Mouse (Mus musculus) midbrain, postnatal 0 days (tissue): ENCODE data around the gene Gja10. TPM values are rescaled to one million over a fixed set of nuclear protein-coding genes. Genes with fewer than 3 reads are reported as not detected.

Source experiments
- ATAC-seq: fragments of 200-750 bp; cut with Nextera tagmentation; 2 replicates; pipeline ENCODE4 v1.8.0; 2017; ENCODE audit warnings: moderate number of reproducible peaks, mild to moderate bottlenecking, moderate TSS enrichment, moderate library complexity; ENCODE audit not compliant: low FRiP score
- DNase-seq: peaks from one replicate; pipeline ENCODE4 v3.0.0-alpha.2; 2015; ENCODE audit warnings: low spot score
- H3K27ac ChIP-seq: fragments of 300-500 bp; sonication (generic); 2 replicates; pipeline ENCODE4 v1.5.1; 2014; ENCODE audit warnings: low read depth, mild to moderate bottlenecking, low read length, mixed read lengths
- H3K27me3 ChIP-seq: fragments of 300-500 bp; sonication (generic); 2 replicates; pipeline ENCODE4 v1.6.1; 2014; ENCODE audit warnings: low read length, control low read depth, mixed read lengths; ENCODE audit not compliant: insufficient read depth
- H3K36me3 ChIP-seq: fragments of 300-500 bp; sonication (generic); 2 replicates; pipeline ENCODE4 v1.6.1; 2014; ENCODE audit warnings: low read length, control low read depth, mixed read lengths; ENCODE audit not compliant: insufficient read depth
- H3K4me1 ChIP-seq: fragments of 300-500 bp; sonication (generic); 2 replicates; pipeline ENCODE4 v1.6.1; 2014; ENCODE audit warnings: mild to moderate bottlenecking, control low read depth, antibody characterized with exemption, low read length, mixed read lengths; ENCODE audit not compliant: insufficient read depth
- H3K4me2 ChIP-seq: fragments of 300-500 bp; sonication (generic); 2 replicates; pipeline ENCODE4 v1.6.1; 2014; ENCODE audit warnings: low read depth, mild to moderate bottlenecking, low read length, mixed read lengths; ENCODE audit not compliant: poor library complexity, severe bottlenecking
- H3K4me3 ChIP-seq: fragments of 300-500 bp; sonication (generic); 2 replicates; pipeline ENCODE4 v1.5.1; 2014; ENCODE audit warnings: low read depth, mild to moderate bottlenecking, low read length, moderate library complexity
- H3K9ac ChIP-seq: fragments of 300-500 bp; sonication (generic); replicated peaks from 2 replicates; pipeline ENCODE4 v1.6.1; 2014; ENCODE audit warnings: mild to moderate bottlenecking, low read length, moderate library complexity, mixed read lengths; ENCODE audit not compliant: poor library complexity, severe bottlenecking
- H3K9me3 ChIP-seq: fragments of 300-500 bp; sonication (generic); 2 replicates; pipeline ENCODE4 v1.6.1; 2016; ENCODE audit warnings: low read length, control low read depth
- CTCF ChIP-seq: IDR thresholded peaks from 2 replicates; pipeline ENCODE4 v1.5.1; 2016; ENCODE audit warnings: antibody characterized with exemption, mild to moderate bottlenecking
- WGBS: fragments of 180-500 bp; shearing (Covaris S2); extraction: QIAGEN DNeasy Blood & Tissue Kit; methylation state at CpG from one replicate; pipeline ENCODE4 v1.1.7; 2014; 5-methylcytosine and 5-hydroxymethylcytosine counted together
- polyA plus RNA-seq: library from polyadenylated mRNA; unstranded; fragments of >200 nt; fragmentation: Nextera tagmentation; extraction: Ambion mirVana; gene quantifications from 2 replicates; pipeline ENCODE4 v1.2.1, GENCODE M21; 2015
- total RNA-seq: library from RNA; depleted of rRNA; stranded (reverse); fragments of >200 nt; gene quantifications from 2 replicates; pipeline ENCODE4 v1.2.3, GENCODE M21; 2014

Gja10 gene
- total and polyA plus RNA-seq, 2 experiments from 2014 or later: not detected

DNA sequence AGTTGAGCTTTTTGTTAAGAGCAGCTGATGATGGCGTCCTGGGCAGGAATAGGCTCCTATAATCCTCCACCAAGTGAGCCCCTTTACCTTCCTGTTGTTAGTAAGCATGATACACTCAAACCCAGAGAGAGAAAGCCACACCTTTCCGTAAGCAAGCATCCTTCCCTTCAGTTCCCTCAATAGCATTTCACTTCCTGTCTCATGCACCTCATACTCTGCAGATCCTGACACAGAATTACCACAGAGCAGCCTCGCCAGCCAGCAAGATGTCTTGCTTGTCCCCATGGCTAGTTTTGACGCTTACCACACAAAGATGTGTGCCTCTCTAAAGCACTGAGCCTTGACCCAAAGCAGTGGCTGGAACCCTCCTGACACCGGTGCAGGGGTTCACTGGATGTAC lies 15.0 kb downstream of the Gja10 start:
- H3K4me1 ChIP-seq: no peaks in the 10 kb centered on the region
- no peaks in the 10 kb centered on the region for H3K27me3 ChIP-seq
- H3K9me3 ChIP-seq: no peaks in the 10 kb centered on the region
- no peak overlapping the region for H3K27ac ChIP-seq
- H3K9ac ChIP-seq: no peak overlapping the region
- no peak for TF ChIP-seq CTCF
- H3K4me2 ChIP-seq: no peak overlapping the region
- no peak for DNase-seq
- WGBS: 88% methylated on average over 5 of the region's 5 CpGs
- ATAC-seq: no peak
- no peaks in the 10 kb centered on the region for H3K36me3 ChIP-seq
- no peak overlapping the region for H3K4me3 ChIP-seq

DNA sequence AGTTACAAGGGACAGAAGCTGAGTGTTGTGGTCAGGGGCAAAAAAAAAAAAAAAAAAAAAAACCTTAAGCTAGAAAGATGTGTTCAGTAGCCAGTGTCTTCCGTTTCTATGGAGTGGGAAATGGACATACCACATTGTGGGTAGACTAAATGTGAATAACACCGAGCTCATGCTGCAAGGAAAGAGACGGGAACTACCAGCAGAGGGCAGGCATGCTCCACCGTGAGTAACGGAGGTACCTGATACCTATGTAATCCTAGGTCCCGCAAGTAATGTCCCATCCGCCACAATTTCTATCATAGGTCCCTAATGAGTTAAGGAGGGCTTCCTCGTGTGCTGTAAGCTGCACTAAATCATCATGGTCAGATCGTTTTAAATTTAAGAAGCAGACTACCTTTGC lies 16.0 kb downstream of the Gja10 start:
- Histone ChIP-seq H3K27ac (no peak overlapping the region), H3K9ac (no peak overlapping the region), H3K4me2 (no peak overlapping the region), H3K4me3 (no peak overlapping the region), H3K4me1 (no peaks in the 10 kb centered on the region), H3K36me3 (no peaks in the 10 kb centered on the region), H3K9me3 (no peaks in the 10 kb centered on the region), H3K27me3 (no peaks in the 10 kb centered on the region)
- TF ChIP-seq CTCF: peak; percentile 69
- 19% methylated on average over 9 of the region's 9 CpGs for WGBS
- DNase-seq: peak; percentile 14
- ATAC-seq: no peak

DNA sequence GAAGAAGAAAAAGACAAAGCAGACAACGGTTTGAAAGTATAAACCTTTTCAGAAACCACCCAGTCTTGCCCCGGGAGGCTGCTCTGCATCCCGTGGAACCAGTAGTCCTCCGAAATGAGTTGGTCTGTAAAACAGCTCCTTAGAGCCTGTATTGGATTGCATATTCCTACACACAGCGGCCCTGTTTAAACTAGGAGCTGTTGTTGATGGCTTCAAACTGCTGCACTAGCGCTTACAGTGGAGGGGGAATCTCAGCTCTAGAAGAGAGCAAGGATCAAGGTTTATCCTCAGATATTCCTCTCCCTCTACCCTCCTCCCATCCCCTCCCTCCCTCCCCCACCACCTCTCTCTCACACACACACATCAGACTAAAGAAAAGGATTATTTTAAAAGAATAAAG lies 18.4 kb downstream of the Gja10 start:
- DNase-seq: no peak
- H3K4me3 ChIP-seq: no peak overlapping the region

DNA sequence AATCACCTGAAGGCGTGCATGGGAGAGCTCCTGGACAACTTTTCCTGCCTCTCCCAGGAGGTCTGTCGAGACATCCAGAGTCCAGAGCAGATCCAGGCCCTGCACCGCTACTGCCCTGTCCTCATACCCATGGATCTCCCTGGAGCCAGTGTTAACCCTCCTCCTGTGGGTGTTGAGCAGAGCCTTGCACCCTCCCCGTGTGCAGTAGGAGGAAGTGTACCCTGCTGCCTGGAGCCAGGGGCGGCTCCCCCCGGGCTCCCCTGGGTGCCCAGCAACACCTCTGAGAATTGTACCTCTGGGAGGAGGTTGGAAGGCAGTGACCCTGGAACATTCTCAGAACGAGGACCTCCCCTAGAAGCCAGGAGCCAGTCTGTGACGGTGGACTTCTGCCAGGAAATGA lies 22.7 kb downstream of the Gja10 start:
- Histone ChIP-seq H3K9me3 (no peaks in the 10 kb centered on the region), H3K27me3 (no peaks in the 10 kb centered on the region), H3K27ac (no peak overlapping the region), H3K4me1 (no peaks in the 10 kb centered on the region), H3K36me3 (peaks cover 14% of the 10 kb centered on the region), H3K9ac (no peak overlapping the region), H3K4me3 (no peak overlapping the region), H3K4me2 (no peak overlapping the region)
- DNase-seq (no peak), ATAC-seq (no peak)
- no peak for TF ChIP-seq CTCF
- WGBS: 93% methylated on average over 8 of the region's 8 CpGs

More for the DNA sequence above, 18.4 kb downstream of the Gja10 start:
- no peaks in the 10 kb centered on the region for H3K4me1 ChIP-seq
- H3K9ac ChIP-seq: no peak overlapping the region
- no peak for TF ChIP-seq CTCF
- no peak overlapping the region for H3K4me2 ChIP-seq
- H3K9me3 ChIP-seq: no peaks in the 10 kb centered on the region
- H3K27ac ChIP-seq: no peak overlapping the region
- peaks cover 10% of the 10 kb centered on the region for H3K36me3 ChIP-seq
- 64% methylated on average over 6 of the region's 6 CpGs for WGBS
- no peak for ATAC-seq
- H3K27me3 ChIP-seq: no peaks in the 10 kb centered on the region

DNA sequence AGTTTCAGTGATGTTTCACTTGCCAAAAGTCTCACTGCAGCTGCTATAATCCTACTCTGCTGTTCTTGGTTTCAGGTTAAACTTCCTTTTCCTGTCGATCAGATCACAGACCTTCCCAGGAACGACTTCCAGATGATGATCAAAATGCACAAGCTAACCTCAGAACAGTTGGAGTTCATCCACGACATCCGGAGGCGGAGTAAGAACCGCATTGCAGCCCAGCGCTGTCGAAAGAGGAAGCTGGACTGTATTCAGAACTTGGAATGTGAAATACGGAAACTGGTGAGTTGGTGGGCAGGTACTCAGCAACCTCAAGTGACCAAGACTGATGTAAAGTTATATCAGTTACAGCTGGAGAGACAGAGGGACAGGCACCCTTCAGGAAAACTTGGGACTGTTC lies 27.4 kb downstream of the Gja10 start:
- H3K4me3 ChIP-seq: no peak overlapping the region
- 80% methylated on average over 9 of the region's 9 CpGs for WGBS
- TF ChIP-seq CTCF: no peak
- DNase-seq: no peak
- H3K27me3 ChIP-seq: no peaks in the 10 kb centered on the region
- H3K9ac ChIP-seq: no peak overlapping the region
- H3K9me3 ChIP-seq: no peaks in the 10 kb centered on the region
- H3K4me2 ChIP-seq: no peak overlapping the region
- ATAC-seq: no peak
- H3K27ac ChIP-seq: no peak overlapping the region
- H3K36me3 ChIP-seq: peaks cover 11% of the 10 kb centered on the region
- peaks cover 9% of the 10 kb centered on the region for H3K4me1 ChIP-seq

DNA sequence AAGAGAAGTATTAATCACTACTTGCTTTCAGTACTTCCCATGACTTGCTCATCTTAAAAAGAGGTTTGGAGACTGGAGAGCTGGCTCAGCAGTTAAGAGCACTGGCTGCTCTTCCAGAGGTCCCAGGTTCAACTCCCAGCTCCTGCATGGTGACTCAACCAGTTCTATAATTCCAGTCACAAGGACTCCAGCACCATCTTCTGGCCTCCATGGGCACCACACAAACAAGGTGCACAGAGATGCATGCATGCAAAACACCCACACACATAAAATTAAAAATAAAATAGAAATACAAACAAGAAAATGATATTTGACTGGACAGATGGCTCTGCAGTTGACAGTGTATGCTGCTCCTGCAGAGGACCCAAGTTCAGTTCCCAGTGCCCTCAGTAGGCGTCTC lies 28.0 kb downstream of the Gja10 start:
- DNase-seq (no peak), ATAC-seq (no peak)
- H3K9ac ChIP-seq: no peak overlapping the region
- no peak overlapping the region for H3K4me2 ChIP-seq
- TF ChIP-seq CTCF: peak; percentile 48
- H3K9me3 ChIP-seq: no peaks in the 10 kb centered on the region
- peaks cover 12% of the 10 kb centered on the region for H3K4me1 ChIP-seq
- no peaks in the 10 kb centered on the region for H3K27me3 ChIP-seq
- no peak overlapping the region for H3K27ac ChIP-seq
- H3K36me3 ChIP-seq: peaks cover 5% of the 10 kb centered on the region; the same call in 1 of the 2 replicates
- WGBS: 92% methylated on average over 1 of the region's 1 CpGs
- no peak overlapping the region for H3K4me3 ChIP-seq
